Mouse (Mus musculus) C2C12 (cell line): ENCODE data around the gene Gm4559. TPM values are rescaled to one million over a fixed set of nuclear protein-coding genes. Genes with fewer than 3 reads are reported as not detected.
"Not testable (repeated sequence)": the region's sequence is repeated elsewhere in the genome, so short reads cannot be mapped to it uniquely, and the experiment has no call there.

Source experiments
- H3K27me3 ChIP-seq: one replicate; pipeline ENCODE4 v1.6.1; 2011; ENCODE audit not compliant: control insufficient read depth, insufficient read depth, insufficient read length
- H3K36me3 ChIP-seq: one replicate; pipeline ENCODE4 v1.6.1; 2011; ENCODE audit not compliant: control insufficient read depth, insufficient read depth
- H3K4me3 ChIP-seq: one replicate; pipeline ENCODE4 v1.5.1; 2011; ENCODE audit warnings: mild to moderate bottlenecking, control low read depth; ENCODE audit not compliant: poor library complexity, insufficient read depth, severe bottlenecking
- H3K79me2 ChIP-seq: one replicate; pipeline ENCODE4 v1.6.1; 2011; ENCODE audit not compliant: control insufficient read depth, insufficient read depth
- H3K79me3 ChIP-seq: one replicate; pipeline ENCODE4 v1.6.1; 2011; ENCODE audit warnings: low read depth, control low read depth
- H3ac ChIP-seq: one replicate; pipeline ENCODE3; 2011; ENCODE audit warnings: low read depth; ENCODE audit not compliant: control insufficient read depth, insufficient read length
- CEBPB ChIP-seq: IDR thresholded peaks from one replicate; pipeline ENCODE4 v1.6.1; 2011; ENCODE audit warnings: low read depth, mild to moderate bottlenecking, control low read depth, moderate library complexity
- CTCF ChIP-seq: IDR thresholded peaks from one replicate; pipeline ENCODE4 v1.5.1; 2011; ENCODE audit not compliant: control insufficient read depth, insufficient read depth, insufficient read length
- FOSL1 ChIP-seq: IDR thresholded peaks from one replicate; pipeline ENCODE4 v1.8.0; 2011; ENCODE audit warnings: mild to moderate bottlenecking, low read length; ENCODE audit not compliant: poor library complexity, insufficient read depth, severe bottlenecking
- MAX ChIP-seq: IDR thresholded peaks from one replicate; pipeline ENCODE4 v1.6.1; 2011; ENCODE audit warnings: mild to moderate bottlenecking, control low read depth
- MYOD1 ChIP-seq: IDR thresholded peaks from one replicate; pipeline ENCODE4 v1.6.1; 2011; ENCODE audit warnings: low read depth; ENCODE audit not compliant: control insufficient read depth, insufficient read length
- MYOG ChIP-seq: IDR thresholded peaks from one replicate; pipeline ENCODE4 v1.6.1; 2011; ENCODE audit not compliant: control insufficient read depth, insufficient read length; ENCODE audit errors: extremely low read depth
- USF1 ChIP-seq: IDR thresholded peaks from one replicate; pipeline ENCODE4 v1.6.1; 2011; ENCODE audit warnings: low read depth, mild to moderate bottlenecking, control low read depth, moderate library complexity
- polyA plus RNA-seq: library from polyadenylated mRNA; unstranded; fragments of >200 nt; fragmentation: generic; extraction: Trizol; gene quantifications from one replicate; pipeline ENCODE4 v1.2.1, GENCODE M21; 2012; ENCODE audit warnings: missing spikeins

Gene Gm4559
- polyA plus RNA-seq, 1 experiment = not detected

GRCm38 (mm10) chr7:142317216-142317615 lies 43.1 kb upstream of the Gm4559 start:
- no peaks in the 10 kb centered on the region for H3K27me3 ChIP-seq
- TF ChIP-seq MAX = no peak
- TF ChIP-seq CTCF = no peak
- TF ChIP-seq MYOG = no peak
- no peak for TF ChIP-seq FOSL1
- H3K36me3 ChIP-seq = no peaks in the 10 kb centered on the region
- no peaks in the 10 kb centered on the region for H3K79me3 ChIP-seq
- no peaks in the 10 kb centered on the region for H3K79me2 ChIP-seq
- no peak overlapping the region for H3K4me3 ChIP-seq
- no peak overlapping the region for H3ac ChIP-seq

- H3K4me3 ChIP-seq = no peak overlapping the region
- TF ChIP-seq MAX (no peak), MYOG (no peak), USF1 (no peak), CTCF (no peak), CEBPB (no peak), MYOD1 (no peak), FOSL1 (no peak)
- no peak overlapping the region for H3ac ChIP-seq
- H3K79me2 ChIP-seq = no peaks in the 10 kb centered on the region
- no peaks in the 10 kb centered on the region for H3K79me3 ChIP-seq
- no peaks in the 10 kb centered on the region for H3K27me3 ChIP-seq
- no peaks in the 10 kb centered on the region for H3K36me3 ChIP-seq
These were observed 42.4 kb upstream of the Gm4559 start for GRCm38 (mm10) chr7:142316558-142316957.

GRCm38 (mm10) chr7:142314600-142315285 lies 40.6 kb upstream of the Gm4559 start:
- H3K36me3 ChIP-seq = no peaks in the 10 kb centered on the region
- H3K79me3 ChIP-seq = no peaks in the 10 kb centered on the region
- no peak overlapping the region for H3K4me3 ChIP-seq
- no peaks in the 10 kb centered on the region for H3K27me3 ChIP-seq
- peak; percentile 14 for TF ChIP-seq MYOD1
- TF ChIP-seq CTCF = no peak
- no peak overlapping the region for H3ac ChIP-seq
- H3K79me2 ChIP-seq = no peaks in the 10 kb centered on the region

GRCm38 (mm10) chr7:142303929-142304328 lies 29.8 kb upstream of the Gm4559 start:
- H3K79me2 ChIP-seq, H3K27me3 ChIP-seq, H3K79me3 ChIP-seq, H3ac ChIP-seq, H3K4me3 ChIP-seq, H3K36me3 ChIP-seq: not testable (repeated sequence)
- TF ChIP-seq MYOD1 = peak; percentile 72

- Histone ChIP-seq H3K79me2 (no peaks in the 10 kb centered on the region), H3ac (no peak within 1 kb of the TSS), H3K79me3 (no peaks in the 10 kb centered on the region), H3K4me3 (no peak within 1 kb of the TSS), H3K27me3 (no peaks in the 10 kb centered on the region), H3K36me3 (no peaks in the 10 kb centered on the region)
- TF ChIP-seq MYOD1 (peak; percentile 87), CTCF (no peak), MYOG (no peak), MAX (no peak), CEBPB (no peak)
These were observed 29.1 kb upstream of the Gm4559 start, which contains the start of gene Krtap5-4 for GRCm38 (mm10) chr7:142303249-142303648. Gene Krtap5-4 (plus strand): TSS chr7:142303549.

- not testable (repeated sequence) for H3K4me3 ChIP-seq, H3K27me3 ChIP-seq, H3K79me2 ChIP-seq, H3K36me3 ChIP-seq, H3ac ChIP-seq, H3K79me3 ChIP-seq
These were observed 22.9 kb upstream of the Gm4559 start, which contains the start of gene Krtap5-1 for GRCm38 (mm10) chr7:142297018-142297417. Gene Krtap5-1 (minus strand): TSS chr7:142297118.

GRCm38 (mm10) chr7:142296108-142296507 lies 21.9 kb upstream of the Gm4559 start:
- H3K79me3 ChIP-seq, H3K27me3 ChIP-seq, H3K79me2 ChIP-seq, H3K36me3 ChIP-seq, H3ac ChIP-seq, H3K4me3 ChIP-seq: not testable (repeated sequence)
